Mouse (Mus musculus): ENCODE measurements around the gene Ikzf1.

DNA sequence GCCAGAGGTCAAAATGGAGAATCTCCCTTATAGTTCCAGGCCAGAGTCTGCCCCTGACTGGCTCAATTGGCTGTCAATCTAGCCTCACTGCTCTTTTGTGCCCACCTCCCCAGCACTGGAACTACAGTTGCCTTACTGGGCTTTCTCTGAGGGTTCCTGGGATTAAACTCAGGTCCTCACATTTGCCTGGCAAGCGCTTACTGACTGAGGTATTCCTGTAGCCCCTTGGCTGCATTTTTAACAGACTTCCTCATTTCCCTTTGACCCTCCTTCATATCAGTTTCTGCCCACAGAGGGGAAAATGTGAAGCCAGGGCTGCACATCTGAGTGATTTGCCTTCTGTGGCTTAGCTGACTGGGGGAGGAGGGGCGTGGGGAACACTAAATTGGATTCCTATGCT is 9.3 kb downstream of the Ikzf1 start:
- TF ChIP-seq CTCF (IDR thresholded peaks at IDR 0.05; ENCODE audit: extremely low read depth, insufficient read length, insufficient replicate concordance, low read depth, low read length) = no peak
- no peak for TF ChIP-seq POLR2A (IDR thresholded peaks at IDR 0.05; ENCODE audit: low read depth, low read length)

Data from small intestine, adult 2 months (tissue).